Mouse (Mus musculus): ENCODE measurements around the gene Gapvd1. TPM values are rescaled to one million over a fixed set of nuclear protein-coding genes. Genes with fewer than 3 reads are reported as not detected.

The Gapvd1 gene
- 10 to 100 TPM in 1 of 2 experiments, 1 to 10 TPM in 1; 3.4 to 20.4 TPM for polyA plus RNA-seq (2012; fragmentation: generic; extraction: Trizol)

DNA sequence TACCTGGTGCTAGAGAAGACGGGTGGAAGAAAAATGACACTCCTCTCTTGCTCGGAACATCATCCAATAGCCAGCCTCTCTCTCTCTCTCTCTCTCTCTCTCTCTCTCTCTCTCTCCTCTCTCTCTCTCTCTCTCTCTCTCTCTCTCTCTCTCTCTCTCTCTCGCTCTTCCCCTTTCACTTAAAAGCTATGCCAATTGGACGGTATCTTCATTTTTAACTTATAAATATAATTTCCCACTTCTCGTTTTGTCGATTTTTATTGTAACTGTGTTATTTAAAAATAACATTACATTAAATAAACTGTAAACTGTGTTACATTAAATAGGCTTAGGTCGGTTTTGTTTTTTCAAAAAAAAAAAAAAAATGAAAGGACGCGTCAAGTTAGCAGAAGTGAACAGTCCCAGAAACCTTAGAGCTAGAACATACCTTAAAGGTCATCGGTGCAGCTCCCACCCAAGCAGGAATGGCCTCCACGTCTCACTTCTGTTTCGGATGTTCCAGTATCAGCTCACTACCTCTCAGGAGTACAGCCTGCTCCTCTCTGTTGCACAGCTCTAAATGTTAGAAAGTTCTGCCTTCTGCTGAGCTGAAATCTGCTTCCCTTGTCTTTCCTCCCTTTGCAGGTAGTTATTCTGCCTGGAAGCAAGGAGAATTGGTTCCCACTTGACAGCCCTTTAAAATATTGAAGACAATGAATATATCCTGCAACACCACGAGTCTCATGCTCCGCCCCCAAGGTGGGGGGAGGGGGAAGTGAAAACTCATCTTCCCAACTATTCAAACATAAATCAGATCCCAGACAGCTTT is at the start of gene Gapvd1:
Gene Gapvd1, minus strand, starts transcription at position 682 of the 808 bp plus-strand sequence.

DNA sequence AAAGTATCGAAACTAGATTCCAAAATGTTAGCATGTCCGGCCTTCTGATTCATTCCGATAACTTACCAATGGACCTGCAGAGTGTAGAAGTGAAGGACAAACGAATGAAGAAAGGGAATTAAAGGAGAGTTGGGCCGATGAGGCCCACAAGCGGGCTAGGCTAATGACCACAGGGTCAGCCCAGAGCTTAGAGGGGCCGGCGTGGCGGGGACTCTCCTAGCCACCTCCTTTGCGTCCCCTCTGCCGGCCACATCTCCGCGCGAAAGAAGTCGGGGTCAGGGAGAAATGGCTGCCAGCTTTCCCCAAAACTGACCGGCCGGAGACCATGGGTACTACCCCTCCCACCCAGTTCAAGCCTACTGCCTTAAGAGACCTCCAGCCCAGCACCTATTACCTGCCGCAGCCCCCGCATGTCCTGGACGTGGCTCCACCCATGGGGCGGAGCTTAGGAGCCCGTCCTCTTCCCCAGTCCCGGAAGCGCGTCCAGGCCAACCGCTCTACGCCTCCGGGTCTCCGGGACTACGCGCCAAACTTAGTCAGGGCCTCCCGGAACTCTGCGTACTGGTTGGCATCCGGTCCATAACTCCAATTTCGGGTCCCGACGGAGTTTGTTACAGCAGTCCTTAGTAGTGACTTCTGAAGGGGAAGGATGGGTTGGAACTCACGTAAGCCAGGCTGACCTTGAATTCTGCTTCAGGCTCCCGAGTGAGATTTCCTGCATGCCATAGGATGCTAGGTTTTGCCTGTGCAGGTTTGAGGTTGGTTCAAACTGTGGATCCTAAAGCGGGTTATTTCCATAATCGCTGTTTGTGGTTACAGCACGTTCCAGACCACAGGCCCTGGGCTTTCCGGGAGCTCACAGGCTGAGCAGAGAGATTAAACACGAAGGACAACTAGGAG is 44.6 kb upstream of the Gapvd1 start, which contains the start of gene Rabepk:
Gene Rabepk, minus strand, starts transcription at position 556 of the 900 bp plus-strand sequence.

DNA sequence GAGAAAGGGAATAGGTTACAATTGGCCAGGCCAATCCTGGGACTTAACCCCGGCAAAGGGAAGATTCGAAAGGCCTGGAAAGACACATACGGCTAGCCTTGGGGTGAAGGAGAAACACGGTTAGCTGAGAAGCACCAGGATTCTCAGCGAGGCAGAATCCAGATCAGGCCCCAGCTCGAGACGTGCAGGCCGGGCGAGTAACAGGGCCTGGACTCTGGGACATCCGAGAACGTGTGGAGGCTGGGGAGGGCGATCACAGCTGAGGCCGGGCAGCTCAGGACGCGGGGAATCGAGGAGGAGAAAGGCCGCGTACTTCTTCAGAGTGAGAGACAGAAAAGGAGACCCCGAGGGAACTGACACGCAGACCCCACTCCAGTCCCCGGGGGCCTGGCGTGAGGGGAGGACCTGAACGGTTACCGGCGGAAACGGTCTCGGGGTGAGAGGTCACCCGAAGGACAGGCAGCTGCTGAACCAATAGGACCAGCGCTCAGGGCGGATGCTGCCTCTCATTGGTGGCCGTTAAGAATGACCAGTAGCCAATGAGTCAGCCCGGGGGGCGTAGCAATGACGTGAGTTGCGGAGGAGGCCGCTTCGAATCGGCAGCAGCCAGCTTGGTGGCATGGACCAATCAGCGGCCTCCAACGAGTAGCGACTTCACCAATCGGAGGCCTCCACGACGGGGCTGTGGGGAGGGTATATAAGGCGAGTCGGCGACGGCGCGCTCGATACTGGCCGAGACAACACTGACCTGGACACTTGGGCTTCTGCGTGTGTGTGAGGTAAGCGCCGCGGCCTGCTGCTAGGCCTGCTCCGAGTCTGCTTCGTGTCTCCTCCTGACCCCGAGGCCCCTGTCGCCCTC is 16.6 kb upstream of the Gapvd1 start, which contains the start of gene Hspa5:
Gene Hspa5, plus strand, starts transcription at position 603 of the 859 bp plus-strand sequence.

Other genes with a start within 250 kb of the Gapvd1 start
- gene Hspa5, start 16.7 kb upstream of the Gapvd1 start, polyA plus RNA-seq (2012; fragmentation: generic; extraction: Trizol), result 100 to 1,000 TPM in 1 of 2 experiments, 10 to 100 TPM in 1; 22.3 to 265 TPM
- 10 to 100 TPM; 38.2 to 42.3 TPM for gene Rabepk, start 44.7 kb upstream of the Gapvd1 start, polyA plus RNA-seq (2012; fragmentation: generic; extraction: Trizol)
- gene Fbxw2, start 71.1 kb upstream of the Gapvd1 start, polyA plus RNA-seq (2012; fragmentation: generic; extraction: Trizol), result 10 to 100 TPM; 20.4 to 58.5 TPM
- gene Gm34653, start 77.8 kb upstream of the Gapvd1 start, polyA plus RNA-seq (2012; fragmentation: generic; extraction: Trizol), result under 1 TPM in 1 of 2 experiments, not detected in 1; 0.02 TPM
- under 1 TPM in 1 of 2 experiments, not detected in 1; 0.04 TPM for gene Cutal, start 119.2 kb upstream of the Gapvd1 start, polyA plus RNA-seq (2012; fragmentation: generic; extraction: Trizol)
- 10 to 100 TPM; 18.3 to 29.6 TPM for gene Psmd5, start 119.7 kb upstream of the Gapvd1 start, polyA plus RNA-seq (2012; fragmentation: generic; extraction: Trizol)
- gene Phf19, start 158.8 kb upstream of the Gapvd1 start, polyA plus RNA-seq (2012; fragmentation: generic; extraction: Trizol), result 10 to 100 TPM; 14.3 to 15.9 TPM
- 10 to 100 TPM in 1 of 2 experiments, 1 to 10 TPM in 1; 5.4 to 12.1 TPM for gene Traf1, start 206.5 kb upstream of the Gapvd1 start, polyA plus RNA-seq (2012; fragmentation: generic; extraction: Trizol)